Mouse (Mus musculus) heart, embryonic 15.5 days (tissue): ENCODE measurements around the gene Cfap300. TPM values are rescaled to one million over a fixed set of nuclear protein-coding genes. Genes with fewer than 3 reads are reported as not detected.
A peak's percentile ranks its signal among the peaks of the same experiment; 100 is the strongest.

Experiments used
- ATAC-seq: fragments of 200-750 bp; cut with Nextera tagmentation; replicated peaks from 2 replicates; pipeline ENCODE4 v1.8.0; 2017; ENCODE audit warnings: low read depth, moderate TSS enrichment; ENCODE audit not compliant: insufficient number of reproducible peaks, insufficient read depth, low FRiP score
- H3K27ac ChIP-seq: fragments of 300-500 bp; sonication (generic); 2 replicates; pipeline ENCODE4 v1.5.1; 2015; ENCODE audit warnings: mild to moderate bottlenecking, inconsistent platforms
- H3K27me3 ChIP-seq: fragments of 300-500 bp; sonication (generic); 2 replicates; pipeline ENCODE4 v1.6.1; 2015; ENCODE audit warnings: inconsistent platforms
- H3K36me3 ChIP-seq: fragments of 300-500 bp; sonication (generic); 2 replicates; pipeline ENCODE4 v1.6.1; 2015; ENCODE audit warnings: mild to moderate bottlenecking, inconsistent platforms
- H3K4me1 ChIP-seq: fragments of 300-500 bp; sonication (generic); replicated peaks from 2 replicates; pipeline ENCODE4 v1.6.1; 2015; ENCODE audit warnings: inconsistent platforms
- H3K4me2 ChIP-seq: fragments of 300-500 bp; sonication (generic); 2 replicates; pipeline ENCODE4 v1.6.1; 2015; ENCODE audit warnings: inconsistent platforms, mild to moderate bottlenecking, moderate library complexity
- H3K4me3 ChIP-seq: fragments of 300-500 bp; sonication (generic); 2 replicates; pipeline ENCODE4 v1.5.1; 2015; ENCODE audit warnings: mild to moderate bottlenecking, inconsistent platforms
- H3K9ac ChIP-seq: fragments of 300-500 bp; sonication (generic); 2 replicates; pipeline ENCODE4 v1.6.1; 2015; ENCODE audit warnings: mild to moderate bottlenecking, inconsistent platforms
- H3K9me3 ChIP-seq: fragments of 300-500 bp; sonication (generic); replicated peaks from 2 replicates; pipeline ENCODE4 v1.6.1; 2016; ENCODE audit warnings: inconsistent platforms
- WGBS: fragments of 180-500 bp; shearing (Covaris S2); methylation state at CpG from one replicate; pipeline ENCODE4 v1.1.7; 2015; ENCODE audit warnings: mixed read lengths; 5-methylcytosine and 5-hydroxymethylcytosine counted together
- polyA plus RNA-seq: library from polyadenylated mRNA; unstranded; fragments of >200 nt; fragmentation: Nextera tagmentation; extraction: Ambion mirVana; gene quantifications from 2 replicates; pipeline ENCODE4 v1.2.1, GENCODE M21; 2015

Cfap300 gene
- polyA plus RNA-seq = 5.1 and 5.9 TPM in 2 replicates

- Histone ChIP-seq H3K4me1 (peaks cover 7% of the 10 kb centered on the region), H3K27me3 (no peaks in the 10 kb centered on the region), H3K4me3 (peak within 1 kb of the TSS; percentile 84), H3K9me3 (no peaks in the 10 kb centered on the region), H3K27ac (peak within 1 kb of the TSS; percentile 79), H3K36me3 (no peaks in the 10 kb centered on the region), H3K4me2 (peak within 1 kb of the TSS; percentile 71), H3K9ac (peak within 1 kb of the TSS; percentile 61)
- WGBS = under 1% methylated on average over 39 of the region's 39 CpGs
- peak; percentile 96 for ATAC-seq
Measured at GRCm38 (mm10) chr9:8042338-8043043, at the start of gene Cfap300. Gene Cfap300, minus strand, starts transcription at chr9:8042823.

- ATAC-seq = no peak
- WGBS = 81% methylated on average over 5 of the region's 5 CpGs
- no peak overlapping the region for H3K9ac ChIP-seq
Measured at GRCm38 (mm10) chr9:8078882-8079281, 36.3 kb upstream of the Cfap300 start.

GRCm38 (mm10) chr9:8074345-8074744 is 31.7 kb upstream of the Cfap300 start:
- no peak for ATAC-seq
- Histone ChIP-seq H3K4me1 (no peaks in the 10 kb centered on the region), H3K9ac (no peak overlapping the region), H3K4me3 (no peak overlapping the region), H3K36me3 (no peaks in the 10 kb centered on the region), H3K9me3 (no peaks in the 10 kb centered on the region), H3K27me3 (no peaks in the 10 kb centered on the region), H3K4me2 (no peak overlapping the region), H3K27ac (no peak overlapping the region)

More at GRCm38 (mm10) chr9:8078882-8079281, 36.3 kb upstream of the Cfap300 start:
- Histone ChIP-seq H3K4me2 (no peak overlapping the region), H3K9me3 (no peaks in the 10 kb centered on the region), H3K36me3 (no peaks in the 10 kb centered on the region), H3K27me3 (no peaks in the 10 kb centered on the region), H3K27ac (no peak overlapping the region), H3K4me3 (no peak overlapping the region), H3K4me1 (no peaks in the 10 kb centered on the region)

GRCm38 (mm10) chr9:8073203-8073755 is 30.7 kb upstream of the Cfap300 start:
- H3K9me3 ChIP-seq = no peaks in the 10 kb centered on the region
- no peak overlapping the region for H3K27ac ChIP-seq
- H3K4me2 ChIP-seq = no peak overlapping the region
- no peak overlapping the region for H3K9ac ChIP-seq
- no peak overlapping the region for H3K4me3 ChIP-seq
- WGBS = 92% methylated on average over 3 of the region's 3 CpGs
- no peaks in the 10 kb centered on the region for H3K36me3 ChIP-seq
- no peak for ATAC-seq
- no peaks in the 10 kb centered on the region for H3K27me3 ChIP-seq
- no peaks in the 10 kb centered on the region for H3K4me1 ChIP-seq

- no peaks in the 10 kb centered on the region for H3K4me1 ChIP-seq
- H3K9ac ChIP-seq = no peak overlapping the region
- no peak overlapping the region for H3K27ac ChIP-seq
- H3K4me2 ChIP-seq = no peak overlapping the region
- no peak overlapping the region for H3K4me3 ChIP-seq
- H3K36me3 ChIP-seq = no peaks in the 10 kb centered on the region
- 65% methylated on average over 3 of the region's 3 CpGs for WGBS
- no peaks in the 10 kb centered on the region for H3K27me3 ChIP-seq
- no peak for ATAC-seq
- no peaks in the 10 kb centered on the region for H3K9me3 ChIP-seq
Measured at GRCm38 (mm10) chr9:8059636-8060035, 17.0 kb upstream of the Cfap300 start.

- Histone ChIP-seq H3K9ac (no peak overlapping the region), H3K9me3 (no peaks in the 10 kb centered on the region), H3K27me3 (no peaks in the 10 kb centered on the region), H3K36me3 (no peaks in the 10 kb centered on the region), H3K27ac (no peak overlapping the region), H3K4me2 (no peak overlapping the region), H3K4me3 (no peak overlapping the region), H3K4me1 (no peaks in the 10 kb centered on the region)
- WGBS = 0% methylated on average over 1 of the region's 1 CpGs
- ATAC-seq = no peak
Measured at GRCm38 (mm10) chr9:8054831-8055230, 12.2 kb upstream of the Cfap300 start.

- H3K9ac ChIP-seq = peak overlapping the region; percentile 61; the same call in 1 of the 2 replicates
- H3K36me3 ChIP-seq = no peaks in the 10 kb centered on the region
- WGBS = 12% methylated on average over 5 of the region's 5 CpGs
- no peak for ATAC-seq
- H3K4me1 ChIP-seq = peaks cover 7% of the 10 kb centered on the region
- peak overlapping the region; percentile 61 for H3K27ac ChIP-seq
- no peaks in the 10 kb centered on the region for H3K27me3 ChIP-seq
- peak overlapping the region; percentile 71 for H3K4me2 ChIP-seq
- peak overlapping the region; percentile 84 for H3K4me3 ChIP-seq
- H3K9me3 ChIP-seq = no peaks in the 10 kb centered on the region
Measured at GRCm38 (mm10) chr9:8043044-8043387, 393 bp upstream of the Cfap300 start.

- no peaks in the 10 kb centered on the region for H3K9me3 ChIP-seq
- WGBS = 17% methylated on average over 7 of the region's 7 CpGs
- no peaks in the 10 kb centered on the region for H3K36me3 ChIP-seq
- H3K9ac ChIP-seq = no peak overlapping the region
- H3K27ac ChIP-seq = no peak overlapping the region
- no peaks in the 10 kb centered on the region for H3K27me3 ChIP-seq
- H3K4me1 ChIP-seq = peaks cover 4% of the 10 kb centered on the region; the same call in 1 of the 2 replicates
- no peak for ATAC-seq
- H3K4me2 ChIP-seq = peak overlapping the region; percentile 8; the same call in 1 of the 2 replicates
- H3K4me3 ChIP-seq = no peak overlapping the region
Measured at GRCm38 (mm10) chr9:8035546-8035945, 7.1 kb downstream of the Cfap300 start.

GRCm38 (mm10) chr9:8035091-8035490 is 7.5 kb downstream of the Cfap300 start:
- H3K9ac ChIP-seq = no peak overlapping the region
- H3K4me3 ChIP-seq = no peak overlapping the region
- H3K4me2 ChIP-seq = no peak overlapping the region; the same call in 1 of the 2 replicates
- H3K36me3 ChIP-seq = no peaks in the 10 kb centered on the region
- no peaks in the 10 kb centered on the region for H3K27me3 ChIP-seq
- peaks cover 4% of the 10 kb centered on the region; the same call in 1 of the 2 replicates for H3K4me1 ChIP-seq
- ATAC-seq = no peak
- WGBS = 43% methylated on average over 4 of the region's 4 CpGs
- no peak overlapping the region for H3K27ac ChIP-seq
- no peaks in the 10 kb centered on the region for H3K9me3 ChIP-seq

- Histone ChIP-seq H3K4me1 (peaks cover 4% of the 10 kb centered on the region; the same call in 1 of the 2 replicates), H3K9ac (no peak overlapping the region), H3K4me3 (no peak overlapping the region), H3K4me2 (no peak overlapping the region), H3K9me3 (no peaks in the 10 kb centered on the region), H3K27ac (no peak overlapping the region), H3K36me3 (no peaks in the 10 kb centered on the region), H3K27me3 (no peaks in the 10 kb centered on the region)
- ATAC-seq = no peak
- WGBS = 55% methylated on average over 1 of the region's 1 CpGs
Measured at GRCm38 (mm10) chr9:8034143-8034542, 8.5 kb downstream of the Cfap300 start.

GRCm38 (mm10) chr9:8032847-8033246 is 9.8 kb downstream of the Cfap300 start:
- H3K9me3 ChIP-seq = no peaks in the 10 kb centered on the region
- no peak overlapping the region for H3K9ac ChIP-seq
- no peak overlapping the region for H3K4me2 ChIP-seq
- no peaks in the 10 kb centered on the region for H3K36me3 ChIP-seq
- H3K27me3 ChIP-seq = no peaks in the 10 kb centered on the region
- WGBS = 70% methylated on average over 5 of the region's 5 CpGs
- no peak overlapping the region for H3K27ac ChIP-seq
- no peak overlapping the region for H3K4me3 ChIP-seq
- no peak for ATAC-seq
- peaks cover 4% of the 10 kb centered on the region; the same call in 1 of the 2 replicates for H3K4me1 ChIP-seq

GRCm38 (mm10) chr9:8018609-8019008 is 24.0 kb downstream of the Cfap300 start:
- H3K4me3 ChIP-seq = no peak overlapping the region
- H3K27me3 ChIP-seq = no peaks in the 10 kb centered on the region
- H3K4me2 ChIP-seq = no peak overlapping the region
- no peaks in the 10 kb centered on the region for H3K36me3 ChIP-seq
- H3K4me1 ChIP-seq = no peaks in the 10 kb centered on the region
- 64% methylated on average over 5 of the region's 5 CpGs for WGBS
- ATAC-seq = no peak
- no peak overlapping the region for H3K27ac ChIP-seq
- H3K9me3 ChIP-seq = no peaks in the 10 kb centered on the region
- no peak overlapping the region for H3K9ac ChIP-seq
